In genomic region chr1:119108578-119108977, GRCm38 (mm10) we compare ENCODE assay signal across 21 mouse cellular contexts. TPM values are rescaled to one million over a fixed set of nuclear protein-coding genes. Genes with fewer than 3 reads are reported as not detected.
DNase-seq lines count a peak whose midpoint lies in the region; ATAC-seq and TF ChIP-seq lines count a peak whose summit lies in the region.
"Had no signal": no experiment of that assay in that cellular context is flagged by ENCODE, and none has a peak within 500 bp of the region (broad histone marks: within the 10 kb centered on the region; RNA-seq: fewer than 3 reads in every experiment).

No protein-coding gene starts in this region.

- no peak for TF ChIP-seq CTCF in embryonic fibroblast, embryonic 13.5 days (IDR thresholded peaks at IDR 0.05; ENCODE audit: borderline replicate concordance, insufficient read depth, low read length)

- no peaks in the 10 kb centered on the region for H3K36me3 ChIP-seq in liver, embryonic 11.5 days (ENCODE audit: control insufficient read depth, insufficient read depth, low read length)
- H3K36me3 ChIP-seq in hindbrain, embryonic 13.5 days: no peaks in the 10 kb centered on the region
- H3K36me3 ChIP-seq: embryonic facial prominence, embryonic 12.5 days; forebrain, embryonic 12.5 days; heart, embryonic 10.5 days; hindbrain, embryonic 12.5 days had no signal

- H3K27ac ChIP-seq in embryonic fibroblast, embryonic 13.5 days (ENCODE audit: insufficient read depth, low read length): peak overlapping the region; percentile 80
- no peak overlapping the region for H3K27ac ChIP-seq in liver, embryonic 11.5 days (ENCODE audit: low read depth, low read length)
- no peak overlapping the region for H3K27ac ChIP-seq in hindbrain, embryonic 13.5 days
- H3K27ac ChIP-seq: embryonic facial prominence, embryonic 12.5 days; forebrain, embryonic 12.5 days; heart, embryonic 10.5 days; hindbrain, embryonic 12.5 days; hindbrain, postnatal 0 days had no signal

- H3K4me1 ChIP-seq in embryonic fibroblast, embryonic 13.5 days (ENCODE audit: control insufficient read depth, insufficient read depth, low read length): no peaks in the 10 kb centered on the region
- H3K4me1 ChIP-seq in liver, embryonic 11.5 days (replicated peaks; ENCODE audit: control insufficient read depth, insufficient read depth, low read length): no peaks in the 10 kb centered on the region
- peaks cover 5% of the 10 kb centered on the region; the same call in 1 of the 2 replicates for H3K4me1 ChIP-seq in hindbrain, embryonic 13.5 days (replicated peaks)

- H3K9ac ChIP-seq in liver, embryonic 11.5 days (ENCODE audit: low read depth, low read length): no peak overlapping the region
- no peak overlapping the region for H3K9ac ChIP-seq in hindbrain, embryonic 13.5 days
- H3K9ac ChIP-seq: embryonic facial prominence, embryonic 12.5 days; forebrain, embryonic 12.5 days; hindbrain, embryonic 12.5 days had no signal

- H3K4me3 ChIP-seq in embryonic fibroblast, embryonic 13.5 days (ENCODE audit: insufficient read depth, low read length): no peak overlapping the region
- no peak overlapping the region for H3K4me3 ChIP-seq in liver, embryonic 11.5 days (ENCODE audit: low read depth, low read length)
- H3K4me3 ChIP-seq in hindbrain, embryonic 13.5 days: no peak overlapping the region
- H3K4me3 ChIP-seq: embryonic facial prominence, embryonic 12.5 days; forebrain, embryonic 12.5 days; heart, embryonic 10.5 days; hindbrain, embryonic 12.5 days had no signal

- DNase-seq in adrenal gland, adult (ENCODE audit: inconsistent age in 2 of 2, low spot score in 1 of 2): peak; percentile 44 to 72
- no peak for DNase-seq in adrenal gland, adult 18-20 months (ENCODE audit: low spot score in 2 of 2)
- peak; percentile 63 for DNase-seq in 3T3-L1 (ENCODE audit: low read depth, low spot score)
- peak; percentile 51 for DNase-seq in adrenal gland, postnatal 14 days
- DNase-seq in liver, embryonic 11.5 days (ENCODE audit: low spot score): no peak
- DNase-seq: cerebellum, adult 2 months; cerebellum, postnatal 14 days; gastrocnemius, postnatal 10 days; heart, postnatal 10 days; heart, postnatal 4 days had no signal

- H3K9me3 ChIP-seq in liver, embryonic 11.5 days (ENCODE audit: control insufficient read depth, low read length): no peaks in the 10 kb centered on the region
- no peaks in the 10 kb centered on the region for H3K9me3 ChIP-seq in hindbrain, embryonic 13.5 days
- H3K9me3 ChIP-seq: embryonic facial prominence, embryonic 12.5 days; forebrain, embryonic 12.5 days; heart, embryonic 10.5 days; hindbrain, embryonic 12.5 days had no signal

- no peak overlapping the region for H3K4me2 ChIP-seq in liver, embryonic 11.5 days
- H3K4me2 ChIP-seq in hindbrain, embryonic 13.5 days: no peak overlapping the region
- H3K4me2 ChIP-seq: embryonic facial prominence, embryonic 12.5 days; forebrain, embryonic 12.5 days; hindbrain, embryonic 12.5 days had no signal

- no peak for TF ChIP-seq POLR2A in embryonic fibroblast, embryonic 13.5 days (IDR thresholded peaks at IDR 0.05; ENCODE audit: low read depth, low read length)

- no peak for ATAC-seq in liver, embryonic 11.5 days (replicated peaks; ENCODE audit: low FRiP score)
- no peak for ATAC-seq in hindbrain, embryonic 13.5 days (ENCODE audit: low FRiP score)
- ATAC-seq: activated CD4-positive, CD25-positive, alpha-beta regulatory T cell, adult 4 months; forebrain, embryonic 16.5 days; hindbrain, postnatal 0 days had no signal

- 68% methylated on average over 9 of the region's 9 CpGs for WGBS in liver, embryonic 11.5 days
- 78% methylated on average over 9 of the region's 9 CpGs for WGBS in hindbrain, embryonic 13.5 days

- H3K27me3 ChIP-seq in liver, embryonic 11.5 days (replicated peaks; ENCODE audit: control insufficient read depth, insufficient read depth, low read length): no peaks in the 10 kb centered on the region
- no peaks in the 10 kb centered on the region for H3K27me3 ChIP-seq in hindbrain, embryonic 13.5 days
- H3K27me3 ChIP-seq: CH12.LX; embryonic facial prominence, embryonic 12.5 days; forebrain, embryonic 12.5 days; hindbrain, embryonic 12.5 days; Patski had no signal

RNA-seq across cellular contexts. Expression of gene Gli2, which starts 55.2 kb away (rescaled TPM):
- total RNA-seq in adrenal gland, adult 18-20 months (2021): 1 to 10 TPM in 1 of 2 experiments, under 1 TPM in 1; 0.53 to 1.1 TPM
- 1.5 and 2.3 TPM in 2 replicates for total RNA-seq in adrenal gland, postnatal 14 days (2021)
- 8.9 and 13.6 TPM in 2 replicates for polyA plus RNA-seq in embryonic fibroblast, embryonic 13.5 days (2011; ENCODE audit: insufficient read length, low read depth, missing spikeins)
- polyA plus RNA-seq in liver, embryonic 11.5 days (2014; fragmentation: Nextera tagmentation; extraction: Ambion mirVana): 3.4 and 3.6 TPM in 2 replicates
- 1.7 and 2.1 TPM in 2 replicates for polyA plus RNA-seq in hindbrain, embryonic 13.5 days (2015; fragmentation: Nextera tagmentation; extraction: Ambion mirVana)
- total RNA-seq: CH12.LX had no signal
- polyA plus RNA-seq: activated CD4-positive, CD25-positive, alpha-beta regulatory T cell, adult 4 months had no signal

Comparison
In these comparisons a context has a peak if more than half of its experiments do, and no peak if none do; other contexts are left out.
1. DNase-seq: peak in adrenal gland, adult (2 of 2), 3T3-L1 (single experiment) and adrenal gland, postnatal 14 days (single experiment); none in adrenal gland, adult 18-20 months (0 of 2) and liver, embryonic 11.5 days (single experiment).